Mouse (Mus musculus) left cerebral cortex, adult 18-20 months (tissue): ENCODE data around the gene Gprc5b. TPM values are rescaled to one million over a fixed set of nuclear protein-coding genes. Genes with fewer than 3 reads are reported as not detected.

Source experiments
- DNase-seq, 2 experiments: peaks; one replicate each; pipeline ENCODE4 v3.0.0; 2021 to 2022; ENCODE audit warnings: low spot score in 2 of 2, mixed read lengths in 1 of 2
- total RNA-seq, 2 experiments: library from RNA; stranded (reverse); gene quantifications; 2 replicates each; pipeline ENCODE4 v1.2.3; 2021

The Gprc5b gene
- total RNA-seq, 2 experiments from 2014 or later = 94.0 to 110 TPM

DNA sequence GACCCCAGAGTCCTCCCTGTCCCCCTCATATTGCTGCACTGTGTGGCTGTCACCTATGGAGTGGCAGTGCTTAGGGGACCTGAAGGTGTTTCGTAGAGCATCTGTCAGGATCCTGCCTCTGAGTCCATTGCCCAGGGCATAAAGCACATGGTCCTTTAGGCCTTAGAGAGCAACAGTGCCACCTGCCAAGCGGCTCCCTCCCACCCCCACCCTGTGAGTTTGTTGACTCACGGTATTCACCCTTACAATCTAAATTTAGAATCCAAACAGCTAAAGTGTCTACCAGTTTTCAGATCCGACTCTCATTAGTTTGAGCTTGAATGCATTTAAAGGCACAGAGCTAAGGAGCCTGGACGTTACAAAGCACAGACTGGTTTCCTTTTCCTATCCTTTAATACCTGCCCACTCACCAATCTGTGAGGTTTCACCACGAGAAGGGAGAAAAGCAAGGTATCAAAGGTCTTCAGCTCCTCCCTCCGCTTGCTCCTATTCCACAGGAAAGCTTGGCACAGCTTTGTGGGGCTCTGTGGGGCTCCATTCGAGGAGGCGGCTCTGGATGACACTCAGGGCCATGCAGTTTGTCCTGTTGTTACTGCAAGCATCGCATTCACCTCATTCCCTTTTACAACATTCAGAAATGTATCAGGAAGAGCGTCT, 41.3 kb downstream of the Gprc5b start:
- no peak for DNase-seq

DNA sequence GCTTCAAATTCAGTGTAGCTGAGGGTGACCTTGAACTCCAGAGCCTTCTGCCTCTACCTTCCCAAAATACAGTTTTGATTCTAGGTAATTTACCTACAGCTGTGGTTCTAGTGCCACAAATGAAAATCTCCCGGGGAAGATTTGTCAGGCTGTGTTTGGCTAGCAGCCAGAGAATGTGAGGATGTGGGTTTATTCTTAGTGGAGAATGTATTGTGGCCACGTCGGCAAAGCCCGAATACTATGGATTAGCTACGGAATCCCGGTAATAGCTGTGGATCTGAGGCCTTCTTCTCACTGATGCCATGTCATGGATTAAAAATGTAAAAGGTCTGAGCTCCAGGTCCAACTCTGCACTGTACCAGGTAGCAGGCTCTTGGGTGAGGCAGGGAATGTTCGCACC, 45.3 kb downstream of the Gprc5b start:
- no peak for DNase-seq

DNA sequence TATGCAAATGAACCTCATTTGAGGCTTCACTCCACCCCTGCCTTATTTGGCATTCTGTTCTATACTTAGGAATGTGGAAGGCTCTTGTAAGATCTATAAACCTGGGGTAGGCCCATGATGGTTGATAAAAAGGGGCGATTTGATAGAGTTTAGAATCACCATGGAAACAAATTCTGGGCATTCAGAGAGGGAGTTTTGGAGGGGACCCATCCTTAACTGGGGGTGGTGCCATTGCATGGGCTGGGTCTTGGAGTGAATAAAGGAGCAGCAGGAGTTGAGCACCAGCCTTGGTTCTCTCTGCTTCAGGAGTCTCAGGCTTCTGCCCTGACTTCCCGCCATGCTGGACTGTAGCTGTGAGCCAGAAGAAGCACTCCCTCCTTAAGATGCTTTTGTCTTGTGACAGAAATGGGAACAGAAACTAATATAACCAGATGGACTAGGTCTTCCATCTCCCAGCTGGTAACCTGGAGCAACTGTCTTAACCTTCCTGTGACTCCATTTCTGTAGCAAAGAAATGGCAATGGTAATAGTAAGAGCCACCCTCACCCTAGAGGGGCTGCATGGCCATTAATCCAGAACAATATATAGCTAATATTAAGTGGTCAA, 46.2 kb downstream of the Gprc5b start:
- DNase-seq = no peak

DNA sequence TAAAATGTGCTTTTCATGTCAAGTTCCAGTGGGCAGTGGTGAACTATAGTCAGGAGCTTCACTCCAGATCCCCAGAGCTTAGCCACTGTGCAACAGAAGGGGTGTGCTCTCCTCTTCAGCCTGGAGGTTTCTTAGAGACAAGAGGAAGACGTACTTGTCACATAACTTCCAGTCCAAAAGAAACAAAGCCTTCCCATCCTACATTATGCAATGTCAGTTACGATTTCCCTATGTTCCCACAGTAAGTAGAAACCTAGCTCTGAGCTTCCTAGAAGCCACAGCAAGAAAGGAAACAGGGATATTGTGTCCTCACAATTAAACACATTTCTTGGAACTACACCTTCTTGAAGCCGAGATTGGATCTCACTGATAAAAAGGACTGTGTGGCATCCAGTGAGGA, 47.8 kb downstream of the Gprc5b start:
- no peak for DNase-seq

DNA sequence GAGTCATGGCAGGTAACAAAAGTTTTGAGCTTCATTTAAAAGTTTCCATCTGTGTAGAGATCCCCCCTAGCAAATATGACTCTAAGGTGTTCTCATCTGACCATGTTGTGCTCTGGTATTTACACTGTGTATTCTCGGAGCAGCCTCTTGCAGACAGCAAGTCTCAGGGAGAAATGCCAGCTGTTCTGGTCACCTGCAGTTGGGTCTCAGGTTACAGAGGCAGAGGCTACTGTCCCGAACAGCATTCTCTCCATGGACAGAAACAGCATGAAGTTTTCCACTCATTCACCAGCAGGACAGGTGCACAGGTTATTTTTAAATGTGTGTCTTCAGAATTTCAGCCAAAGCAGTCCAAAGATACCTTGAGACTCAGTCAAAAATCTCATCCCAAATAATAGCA, 50.1 kb downstream of the Gprc5b start:
- DNase-seq = no peak

DNA sequence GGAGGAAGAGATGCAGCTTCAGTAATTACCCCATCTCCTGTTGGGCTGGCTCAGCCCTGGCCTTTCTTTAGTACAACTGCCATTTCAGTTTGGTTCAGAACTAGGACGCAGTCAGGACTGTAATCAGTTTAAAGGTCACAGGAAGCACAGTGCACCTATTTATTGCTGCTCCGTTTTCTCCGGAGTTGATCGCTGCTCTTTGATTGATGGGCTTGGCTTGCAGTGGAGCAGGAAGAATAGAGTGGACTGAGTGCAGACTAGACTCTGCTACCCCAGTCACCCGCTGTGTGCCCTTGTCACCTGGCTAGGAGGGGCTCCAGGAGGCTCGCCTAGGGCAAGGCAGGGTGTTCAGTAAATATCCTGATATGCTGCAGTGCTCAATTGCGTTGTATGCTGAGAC, 51.8 kb downstream of the Gprc5b start:
- no peak for DNase-seq

DNA sequence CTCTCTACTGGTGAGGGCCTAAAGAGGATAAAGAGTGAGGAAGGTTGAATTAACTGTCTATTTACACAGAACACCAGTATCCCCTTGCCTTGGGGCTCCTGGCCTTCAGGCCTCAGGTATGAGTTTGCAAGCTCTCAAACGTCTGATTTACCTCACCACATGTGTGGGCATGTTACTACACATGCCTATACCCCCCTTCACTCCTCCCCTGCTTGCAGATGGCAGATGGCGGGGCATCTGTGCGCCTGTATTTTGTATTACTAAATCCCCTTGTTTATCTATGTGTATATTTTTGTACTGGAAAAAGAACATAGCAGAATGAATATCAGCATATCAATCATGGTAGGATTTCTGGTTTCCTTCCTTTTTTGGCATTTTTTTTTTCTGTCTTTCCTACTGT, 52.7 kb downstream of the Gprc5b start:
- DNase-seq = no peak

DNA sequence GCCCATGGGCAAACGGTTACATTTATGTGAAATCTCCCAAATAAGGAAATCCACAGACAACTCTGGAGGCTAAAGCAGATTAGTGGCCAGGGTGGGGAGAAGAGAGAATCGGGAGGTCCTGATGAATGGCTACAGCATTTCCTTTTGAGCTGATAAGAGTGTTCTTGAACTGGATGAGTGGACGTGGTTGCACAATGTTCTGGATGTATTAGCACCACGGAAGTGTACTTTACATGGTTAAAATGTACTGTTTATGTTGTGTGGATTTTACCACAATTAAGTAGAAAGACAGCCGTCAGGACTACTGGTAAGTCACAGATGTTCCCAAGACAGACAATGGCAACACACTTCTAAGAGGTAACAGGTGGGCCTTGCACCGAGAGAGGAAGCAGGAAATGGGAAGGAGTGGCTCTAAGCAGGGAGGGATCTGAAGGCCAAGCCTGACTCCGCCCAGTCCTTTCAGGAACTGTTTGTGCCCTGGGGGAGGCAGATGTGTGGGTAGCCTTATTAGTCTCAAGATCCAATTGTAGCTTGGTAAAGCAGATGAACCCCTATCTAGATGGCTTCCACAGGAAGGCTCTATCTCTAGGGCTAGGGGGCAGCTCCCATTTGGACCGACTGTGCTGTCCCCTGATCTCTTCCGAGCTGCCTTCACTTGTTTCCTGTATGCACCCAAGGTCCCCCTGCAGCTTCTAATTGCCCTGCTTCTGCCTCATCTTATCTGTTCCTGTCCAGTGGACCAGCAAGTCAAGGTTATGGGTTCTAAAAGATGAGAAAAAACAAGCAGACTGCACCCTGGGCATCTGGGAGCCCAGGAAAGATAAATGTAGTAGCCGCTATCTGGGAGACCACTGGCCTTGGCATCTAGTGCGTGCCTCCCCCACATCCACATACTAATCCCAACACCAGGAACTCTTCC, 57.3 kb downstream of the Gprc5b start:
- DNase-seq = no peak

DNA sequence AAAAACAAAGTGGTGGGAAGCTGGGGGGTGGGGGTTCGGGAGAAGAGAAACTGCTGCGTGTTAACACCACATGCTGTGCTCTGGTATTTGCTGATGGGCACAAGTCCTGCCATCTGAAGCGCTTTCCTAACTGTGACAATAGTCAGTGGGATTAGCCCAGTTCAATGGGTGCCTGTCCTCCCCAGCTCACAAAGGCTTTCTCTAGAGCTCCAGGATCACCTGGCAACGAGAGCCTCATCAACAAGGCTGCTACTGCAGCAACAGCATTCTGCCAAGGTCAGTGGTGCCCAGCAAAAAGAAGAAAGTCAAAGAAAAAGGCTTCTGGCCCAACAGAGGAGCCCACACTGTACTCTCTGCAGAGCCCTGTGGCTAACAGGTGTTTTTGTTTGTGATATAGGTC, 58.2 kb downstream of the Gprc5b start:
- no peak for DNase-seq

DNA sequence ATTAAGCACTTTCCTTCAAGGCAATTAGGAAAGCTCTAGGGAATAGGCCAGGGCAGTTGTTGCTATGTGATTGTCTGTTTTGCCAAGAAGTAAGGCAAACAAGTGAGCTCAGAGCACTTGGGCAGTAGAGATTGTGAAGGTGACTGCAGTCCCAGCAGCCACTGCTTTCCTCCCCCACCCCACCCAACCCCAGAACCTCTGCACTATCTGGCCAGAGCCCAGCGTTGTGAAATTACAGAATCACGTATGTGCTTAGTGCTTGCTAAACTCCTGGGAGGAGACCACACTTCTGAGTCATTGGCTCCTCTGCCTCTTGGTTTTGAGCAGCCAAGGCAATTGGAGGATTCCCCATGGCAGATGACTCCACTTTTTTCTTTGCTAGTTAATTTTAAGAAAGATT, 59.7 kb downstream of the Gprc5b start:
- no peak for DNase-seq

DNA sequence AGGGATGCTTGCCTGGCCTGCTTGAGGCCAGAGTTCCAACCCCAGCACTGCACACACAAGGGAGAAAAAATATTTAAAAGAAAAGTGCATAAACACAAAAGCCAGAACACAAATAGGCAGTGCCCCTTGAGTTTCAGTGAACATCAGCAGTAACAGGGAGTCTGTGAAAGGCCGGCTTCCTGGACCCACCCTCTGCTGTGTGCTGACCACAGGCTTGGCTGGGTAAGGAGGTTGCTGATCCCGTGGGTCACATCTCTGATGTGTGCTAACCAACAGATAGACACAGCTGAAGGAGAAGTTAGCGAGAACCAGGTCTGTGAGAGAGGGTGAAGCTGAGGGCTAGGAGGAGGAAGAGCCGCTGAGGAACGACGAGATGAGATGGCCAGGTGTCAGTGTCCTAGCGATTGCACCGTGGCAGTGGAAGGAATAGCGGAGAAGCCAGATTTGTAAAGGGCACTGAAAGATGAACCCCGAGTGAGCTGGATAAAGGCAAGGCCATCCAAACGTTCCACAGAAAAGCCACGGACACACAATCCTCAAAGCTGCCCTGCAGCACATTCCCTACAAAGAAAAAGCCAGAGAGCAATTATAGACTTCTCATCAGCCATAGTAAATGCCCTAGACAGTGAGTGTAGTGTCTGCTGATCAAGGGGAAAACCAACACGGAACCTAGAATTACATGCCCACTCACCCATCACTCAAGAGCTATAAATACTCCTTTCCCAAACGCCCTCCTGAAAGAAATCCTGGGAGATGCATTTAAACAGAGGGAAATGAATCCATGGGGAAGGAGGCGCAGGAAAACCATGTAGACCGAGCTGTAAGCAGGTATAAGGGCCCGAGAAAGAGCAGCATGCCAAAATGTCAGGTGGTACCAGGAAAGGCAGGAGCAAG, 63.3 kb downstream of the Gprc5b start:
- DNase-seq = no peak

DNA sequence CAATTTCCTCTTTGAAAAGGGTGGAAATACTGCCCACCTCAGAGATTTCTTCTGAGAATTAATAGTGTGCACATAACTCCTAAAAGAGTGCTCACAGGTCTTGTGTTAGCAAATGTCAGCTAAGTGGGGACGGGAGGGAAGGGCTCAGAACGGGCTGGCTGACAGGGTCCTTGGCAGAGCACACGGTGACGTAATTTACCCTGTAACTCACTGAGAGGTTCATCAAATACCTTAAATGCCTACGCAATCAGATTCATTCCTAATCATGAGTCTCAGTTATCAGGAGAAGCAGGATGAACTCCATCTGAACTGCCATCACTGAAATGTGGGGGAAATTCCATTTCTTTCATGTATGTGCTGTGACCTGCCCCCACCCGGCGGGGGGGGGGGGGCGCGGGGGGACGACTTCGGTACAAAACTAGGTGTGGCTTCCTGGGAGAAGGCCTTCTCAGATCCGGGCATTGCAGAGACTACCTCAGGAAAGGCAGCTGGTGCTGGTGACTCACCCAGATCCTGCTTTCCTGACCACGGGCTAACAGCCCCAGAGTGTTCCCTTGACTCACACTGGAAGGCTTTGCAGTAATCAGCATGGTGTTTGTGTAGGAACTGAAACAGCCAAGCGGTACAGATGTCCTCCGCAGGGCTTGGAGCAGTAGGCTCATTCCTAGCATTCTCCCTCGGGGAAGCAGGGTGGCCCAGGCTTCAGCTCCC, 65.3 kb downstream of the Gprc5b start:
- peak; percentile 35 to 42 for DNase-seq

DNA sequence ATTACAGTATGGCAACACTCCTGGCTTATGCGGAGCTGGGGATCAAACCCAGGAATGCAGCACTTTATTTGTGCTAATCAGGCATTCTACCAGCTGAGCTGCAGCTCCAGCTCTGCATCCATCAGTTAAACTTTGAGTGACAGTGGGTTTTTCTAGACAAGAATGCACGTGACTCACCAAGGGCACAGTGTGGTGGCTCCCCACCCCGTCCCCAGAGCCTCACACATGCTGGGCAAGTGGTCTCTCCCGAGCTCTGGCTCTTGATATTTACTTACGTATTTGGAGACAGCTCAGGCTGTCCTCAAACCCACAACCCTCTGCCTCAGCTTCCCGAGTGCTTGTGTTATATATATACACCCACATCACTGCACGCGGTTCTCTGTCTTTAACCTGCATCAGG, 66.1 kb downstream of the Gprc5b start:
- DNase-seq = no peak

DNA sequence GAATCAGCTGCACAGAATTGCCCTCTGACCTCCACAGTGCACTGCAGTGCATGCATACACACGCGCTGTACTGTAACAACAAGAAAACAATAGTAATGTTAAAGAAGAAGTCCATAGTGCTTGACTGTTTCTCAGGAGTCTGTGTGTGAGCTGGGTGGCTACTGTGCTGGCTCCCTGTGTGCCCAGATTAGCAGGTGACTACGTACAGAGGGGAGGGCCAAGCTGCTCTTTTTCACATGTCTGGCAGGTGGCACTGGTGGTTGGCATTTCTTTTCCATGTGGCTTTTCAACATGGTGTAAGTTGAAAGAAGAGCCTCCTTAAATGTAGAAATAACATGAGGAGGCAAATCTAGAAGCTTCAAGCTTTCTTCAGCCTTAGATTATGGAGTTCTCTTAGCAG, 66.7 kb downstream of the Gprc5b start:
- no peak for DNase-seq

DNA sequence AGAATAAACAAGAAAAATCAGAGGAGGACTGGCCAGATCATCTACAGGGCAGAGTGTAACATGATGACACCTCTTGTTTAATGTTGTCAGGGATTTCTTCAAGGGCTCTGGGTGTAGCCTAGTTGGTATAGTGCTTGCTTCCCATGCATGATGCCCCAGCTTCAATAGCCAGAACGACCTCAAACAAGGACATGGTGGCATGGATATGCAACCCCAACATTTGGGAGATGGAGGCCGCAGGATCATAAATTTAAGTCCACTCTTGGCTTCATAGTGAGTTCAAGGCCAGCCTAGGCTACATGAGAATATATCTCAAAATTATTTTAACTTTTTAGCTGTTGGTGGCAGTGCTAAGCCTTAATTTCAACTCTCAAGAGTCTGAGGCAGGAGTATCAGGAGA, 67.7 kb downstream of the Gprc5b start:
- no peak for DNase-seq

DNA sequence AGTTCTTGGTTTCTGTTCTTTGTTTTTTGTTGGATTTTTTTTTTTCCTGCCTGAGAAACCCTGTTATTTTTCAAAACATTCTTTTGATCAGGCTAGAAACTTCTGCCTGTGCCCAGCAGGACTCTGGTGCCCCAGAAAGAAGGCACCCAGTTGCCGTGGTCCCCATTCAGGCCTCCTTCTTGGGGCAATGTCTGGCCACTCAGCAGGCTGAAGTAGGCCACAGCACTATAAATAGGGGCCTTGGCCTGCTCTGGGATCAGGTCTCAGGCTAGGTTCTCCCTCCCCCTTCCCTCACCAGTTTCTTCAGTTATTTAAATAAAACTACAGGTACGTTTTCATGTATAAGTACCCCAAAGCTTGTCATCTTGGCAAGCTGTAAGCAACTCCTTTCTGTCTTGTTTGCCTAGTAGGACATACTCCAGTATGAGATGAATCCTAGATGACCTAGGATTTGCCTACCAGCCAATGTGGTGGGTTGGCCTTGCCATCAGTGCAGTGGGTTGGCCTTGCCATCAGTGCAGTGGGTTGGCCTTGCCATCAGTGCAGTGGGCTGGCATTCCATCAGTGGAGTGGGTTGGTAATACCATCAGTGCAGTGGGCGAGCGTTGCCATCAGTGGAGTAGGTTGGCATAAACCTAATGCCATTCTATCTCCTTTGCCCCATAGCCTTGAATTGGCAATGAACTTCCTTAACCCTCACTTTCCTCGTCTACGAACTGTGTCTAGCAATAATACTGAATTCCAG, 68.3 kb downstream of the Gprc5b start:
- DNase-seq = no peak

DNA sequence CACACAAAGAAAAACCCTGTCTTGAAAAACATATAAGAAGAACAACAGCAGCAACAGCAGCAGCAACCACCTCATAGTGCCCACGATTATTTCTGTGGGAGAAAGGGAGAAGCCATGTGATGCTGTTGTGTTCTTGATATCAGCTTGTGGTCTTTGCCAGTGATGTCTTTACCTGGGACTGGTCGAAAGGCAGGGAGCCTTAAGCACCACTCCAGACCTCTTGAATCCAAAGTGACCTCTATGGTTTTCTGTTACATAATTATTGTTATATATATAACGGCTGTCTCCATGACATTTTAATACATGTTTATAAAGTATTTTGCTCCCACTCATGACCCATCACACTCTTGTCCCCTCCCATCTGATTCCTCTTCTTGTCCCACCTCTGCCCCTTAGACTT, 69.5 kb downstream of the Gprc5b start:
- DNase-seq = no peak

DNA sequence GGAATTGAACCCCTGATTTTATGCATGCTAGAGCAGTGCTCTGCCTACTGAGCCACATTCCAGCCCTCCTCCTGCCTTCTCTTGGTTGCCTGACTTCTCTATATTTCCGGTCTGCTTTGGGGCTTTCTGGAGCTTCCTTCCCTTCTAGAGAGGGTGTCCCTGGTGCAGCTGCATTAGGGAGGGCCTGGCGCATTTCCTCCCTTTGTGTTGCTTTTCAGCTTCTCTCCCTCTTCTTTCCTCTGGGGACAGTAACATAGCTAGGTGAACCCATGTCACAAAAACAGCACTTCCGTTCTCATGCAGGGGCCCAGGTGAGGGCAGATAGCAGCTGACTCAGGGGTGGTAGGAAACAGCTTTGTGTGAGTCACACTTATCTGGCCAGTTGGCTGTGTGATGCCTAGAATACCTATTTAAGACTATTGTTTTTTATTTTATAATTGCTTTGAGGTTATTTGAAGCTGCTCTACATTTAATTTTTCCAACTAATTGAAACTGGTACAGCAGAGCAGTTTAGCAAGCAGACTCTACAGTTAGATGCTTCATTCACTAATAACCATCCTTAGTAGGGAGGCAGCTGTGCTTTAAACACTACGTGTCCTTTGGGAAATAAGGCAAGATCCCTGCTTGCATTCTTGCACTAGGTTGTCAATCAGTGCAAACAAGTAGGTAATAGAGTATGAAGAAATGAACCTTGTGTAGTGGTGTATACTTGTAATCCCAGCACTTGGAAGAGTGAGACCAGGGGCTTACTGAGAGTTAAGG, 72.4 kb downstream of the Gprc5b start:
- DNase-seq = no peak
